In the genomic region with DNA sequence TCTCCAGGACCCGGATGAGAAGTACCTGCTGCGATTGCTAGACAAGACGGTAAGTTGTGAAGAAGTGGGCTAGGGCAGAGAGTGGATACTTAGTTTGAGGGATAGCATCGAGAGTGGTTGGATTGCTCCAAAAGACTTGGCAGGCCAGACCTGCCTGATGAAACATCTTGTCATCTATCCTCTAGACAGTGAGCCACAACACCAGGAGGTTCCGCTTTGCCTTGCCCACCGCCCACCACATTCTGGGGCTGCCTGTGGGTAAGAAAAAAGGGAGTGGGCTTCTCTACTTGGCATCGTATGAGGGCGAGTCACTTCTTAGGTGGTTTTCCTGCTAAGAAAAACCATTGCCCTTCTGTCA, we compare ENCODE assay signal across 8 mouse cellular contexts. TPM values are rescaled to one million over a fixed set of nuclear protein-coding genes. Genes with fewer than 3 reads are reported as not detected.
DNase-seq lines count a peak whose midpoint lies in the region; ATAC-seq and TF ChIP-seq lines count a peak whose summit lies in the region.

No protein-coding gene starts in this region.

- no peak for DNase-seq in lung, postnatal 0 days (ENCODE audit: low spot score)
- DNase-seq in lung, postnatal 4 days, result no peak
- DNase-seq in embryonic facial prominence, embryonic 14.5 days (ENCODE audit: low spot score), result no peak
- no peak for DNase-seq in layer of hippocampus, adult 18-20 months (ENCODE audit: low spot score in 2 of 2)
- DNase-seq in urinary bladder, postnatal 10 days (ENCODE audit: low spot score), result no peak
- DNase-seq in spleen, postnatal 4 days (ENCODE audit: low spot score in 2 of 2), result no peak

- H3K9ac ChIP-seq in lung, postnatal 0 days (replicated peaks; ENCODE audit: low read depth), result peak overlapping the region; percentile 62
- H3K9ac ChIP-seq in embryonic facial prominence, embryonic 14.5 days (ENCODE audit: low read depth, low read length), result peak overlapping the region; percentile 78
- peak overlapping the region; percentile 81 for H3K9ac ChIP-seq in limb, embryonic 13.5 days

- H3K4me2 ChIP-seq in lung, postnatal 0 days (replicated peaks; ENCODE audit: low read depth, low read length), result peak overlapping the region; percentile 92
- peak overlapping the region; percentile 91 for H3K4me2 ChIP-seq in embryonic facial prominence, embryonic 14.5 days (ENCODE audit: low read depth, low read length)
- peak overlapping the region; percentile 78 for H3K4me2 ChIP-seq in limb, embryonic 13.5 days (replicated peaks)

- peak overlapping the region; percentile 70 for H3K4me3 ChIP-seq in lung, postnatal 0 days (ENCODE audit: low read depth, low read length)
- peak overlapping the region; percentile 81 for H3K4me3 ChIP-seq in embryonic facial prominence, embryonic 14.5 days (ENCODE audit: low read depth, low read length)
- H3K4me3 ChIP-seq in limb, embryonic 13.5 days, result peak overlapping the region; percentile 70
- H3K4me3 ChIP-seq in small intestine, adult 2 months (ENCODE audit: low read depth, low read length), result peak overlapping the region; percentile 87

- no peaks in the 10 kb centered on the region for H3K27me3 ChIP-seq in lung, postnatal 0 days (replicated peaks; ENCODE audit: insufficient read depth, low read length)
- H3K27me3 ChIP-seq in embryonic facial prominence, embryonic 14.5 days (replicated peaks; ENCODE audit: control insufficient read depth, insufficient read depth, low read length), result no peaks in the 10 kb centered on the region
- no peaks in the 10 kb centered on the region for H3K27me3 ChIP-seq in limb, embryonic 13.5 days
- H3K27me3 ChIP-seq in small intestine, adult 2 months (ENCODE audit: control insufficient read depth, insufficient read depth, low read length), result no peaks in the 10 kb centered on the region

- no peak for TF ChIP-seq EP300 in lung, postnatal 0 days (IDR thresholded peaks at IDR 0.05)

- TF ChIP-seq POLR2A in small intestine, adult 2 months (IDR thresholded peaks at IDR 0.05; ENCODE audit: low read depth, low read length), result no peak

- peaks cover 5% of the 10 kb centered on the region for H3K4me1 ChIP-seq in lung, postnatal 0 days (ENCODE audit: insufficient read depth, low read depth, low read length)
- peaks cover 8% of the 10 kb centered on the region; the same call in 1 of the 2 replicates for H3K4me1 ChIP-seq in embryonic facial prominence, embryonic 14.5 days (ENCODE audit: control insufficient read depth, insufficient read depth, low read length)
- H3K4me1 ChIP-seq in limb, embryonic 13.5 days, result peaks cover 10% of the 10 kb centered on the region
- H3K4me1 ChIP-seq in small intestine, adult 2 months (ENCODE audit: control insufficient read depth, insufficient read depth, insufficient read length, low read length), result peaks cover 3% of the 10 kb centered on the region; the same call in 1 of the 2 replicates

- H3K36me3 ChIP-seq in lung, postnatal 0 days (ENCODE audit: insufficient read depth, low read length), result no peaks in the 10 kb centered on the region
- H3K36me3 ChIP-seq in embryonic facial prominence, embryonic 14.5 days (ENCODE audit: control insufficient read depth, insufficient read depth, low read length), result peaks cover 35% of the 10 kb centered on the region
- H3K36me3 ChIP-seq in limb, embryonic 13.5 days, result peaks cover 37% of the 10 kb centered on the region
- peaks cover 4% of the 10 kb centered on the region; the same call in 1 of the 2 replicates for H3K36me3 ChIP-seq in small intestine, adult 2 months (ENCODE audit: control insufficient read depth, insufficient read depth, low read length)

- 19% methylated on average over 8 of the region's 8 CpGs for WGBS in lung, postnatal 0 days
- 27% methylated on average over 8 of the region's 8 CpGs for WGBS in embryonic facial prominence, embryonic 14.5 days
- 33% methylated on average over 8 of the region's 8 CpGs for WGBS in limb, embryonic 13.5 days
- WGBS in small intestine, adult 2 months, result 22% methylated on average over 8 of the region's 8 CpGs

- no peaks in the 10 kb centered on the region for H3K9me3 ChIP-seq in lung, postnatal 0 days (ENCODE audit: low read length)
- H3K9me3 ChIP-seq in embryonic facial prominence, embryonic 14.5 days (ENCODE audit: control insufficient read depth, low read length), result no peaks in the 10 kb centered on the region
- no peaks in the 10 kb centered on the region for H3K9me3 ChIP-seq in limb, embryonic 13.5 days

- ATAC-seq in lung, postnatal 0 days, result peak; percentile 14
- ATAC-seq in embryonic facial prominence, embryonic 14.5 days (ENCODE audit: low read depth), result 0 out of 2 replicates have a peak, but pooled peaks have one; percentile 3
- ATAC-seq in limb, embryonic 13.5 days (ENCODE audit: low FRiP score, low read depth), result no peak

- peak overlapping the region; percentile 57; the same call in 1 of the 2 replicates for H3K27ac ChIP-seq in lung, postnatal 0 days (ENCODE audit: low read length)
- H3K27ac ChIP-seq in embryonic facial prominence, embryonic 14.5 days (replicated peaks; ENCODE audit: low read depth, low read length), result peak overlapping the region; percentile 72
- H3K27ac ChIP-seq in limb, embryonic 13.5 days, result peak overlapping the region; percentile 56; the same call in 1 of the 2 replicates
- no peak overlapping the region for H3K27ac ChIP-seq in small intestine, adult 2 months (ENCODE audit: insufficient read depth, low read depth, low read length)

- TF ChIP-seq CTCF in lung, postnatal 0 days (IDR thresholded peaks at IDR 0.05), result no peak
- TF ChIP-seq CTCF in small intestine, adult 2 months (IDR thresholded peaks at IDR 0.05; ENCODE audit: extremely low read depth, insufficient read length, insufficient replicate concordance, low read depth, low read length), result no peak

RNA-seq across cellular contexts. Expression of gene Cyb5r1, which starts 1.0 kb away (rescaled TPM):
- 15.3 and 22.2 TPM in 2 replicates for polyA plus RNA-seq in lung, postnatal 0 days (2015; fragmentation: Nextera tagmentation; extraction: Ambion mirVana)
- polyA plus RNA-seq in embryonic facial prominence, embryonic 14.5 days (2014; fragmentation: Nextera tagmentation; extraction: Ambion mirVana), result 29.9 and 31.5 TPM in 2 replicates
- 41.9 and 43.1 TPM in 2 replicates for polyA plus RNA-seq in limb, embryonic 13.5 days (2015; fragmentation: Nextera tagmentation; extraction: Ambion mirVana)
- 11.8 and 17.8 TPM in 2 replicates for polyA plus RNA-seq in small intestine, adult 2 months (2012; rRNA removed)
- total RNA-seq in layer of hippocampus, adult 18-20 months (2021), result 10 to 100 TPM; 30.1 to 33.0 TPM

RNA-seq across cellular contexts. Expression of gene Adipor1, which starts 8.8 kb away (rescaled TPM):
- polyA plus RNA-seq in lung, postnatal 0 days (2015; fragmentation: Nextera tagmentation; extraction: Ambion mirVana), result 123 and 126 TPM in 2 replicates
- polyA plus RNA-seq in embryonic facial prominence, embryonic 14.5 days (2014; fragmentation: Nextera tagmentation; extraction: Ambion mirVana), result 97.2 and 102 TPM in 2 replicates
- polyA plus RNA-seq in limb, embryonic 13.5 days (2015; fragmentation: Nextera tagmentation; extraction: Ambion mirVana), result 86.3 and 89.6 TPM in 2 replicates
- polyA plus RNA-seq in small intestine, adult 2 months (2012; rRNA removed), result 59.6 and 97.7 TPM in 2 replicates
- 10 to 100 TPM; 58.0 to 60.7 TPM for total RNA-seq in layer of hippocampus, adult 18-20 months (2021)

RNA-seq across cellular contexts. Expression of gene 4933406M09Rik, which starts 20.7 kb away (rescaled TPM):
- 0.06 TPM in 1 of 2 replicates, not detected in the other for polyA plus RNA-seq in lung, postnatal 0 days (2015; fragmentation: Nextera tagmentation; extraction: Ambion mirVana)
- polyA plus RNA-seq in embryonic facial prominence, embryonic 14.5 days (2014; fragmentation: Nextera tagmentation; extraction: Ambion mirVana), result not detected in 2 replicates
- not detected in 2 replicates for polyA plus RNA-seq in limb, embryonic 13.5 days (2015; fragmentation: Nextera tagmentation; extraction: Ambion mirVana)
- not detected in 2 replicates for polyA plus RNA-seq in small intestine, adult 2 months (2012; rRNA removed)
- not detected for total RNA-seq in layer of hippocampus, adult 18-20 months (2021)

RNA-seq across cellular contexts. Expression of gene Tmem183a, which starts 44.6 kb away (rescaled TPM):
- polyA plus RNA-seq in lung, postnatal 0 days (2015; fragmentation: Nextera tagmentation; extraction: Ambion mirVana), result 42.9 and 44.8 TPM in 2 replicates
- polyA plus RNA-seq in embryonic facial prominence, embryonic 14.5 days (2014; fragmentation: Nextera tagmentation; extraction: Ambion mirVana), result 75.3 and 78.0 TPM in 2 replicates
- 81.0 and 90.9 TPM in 2 replicates for polyA plus RNA-seq in limb, embryonic 13.5 days (2015; fragmentation: Nextera tagmentation; extraction: Ambion mirVana)
- polyA plus RNA-seq in small intestine, adult 2 months (2012; rRNA removed), result 82.6 and 133 TPM in 2 replicates
- 10 to 100 TPM; 60.3 to 71.7 TPM for total RNA-seq in layer of hippocampus, adult 18-20 months (2021)

RNA-seq across cellular contexts. Expression of gene Klhl12, which starts 48.9 kb away (rescaled TPM):
- polyA plus RNA-seq in lung, postnatal 0 days (2015; fragmentation: Nextera tagmentation; extraction: Ambion mirVana), result 11.3 and 12.8 TPM in 2 replicates
- 24.6 and 24.7 TPM in 2 replicates for polyA plus RNA-seq in embryonic facial prominence, embryonic 14.5 days (2014; fragmentation: Nextera tagmentation; extraction: Ambion mirVana)
- 29.4 and 29.9 TPM in 2 replicates for polyA plus RNA-seq in limb, embryonic 13.5 days (2015; fragmentation: Nextera tagmentation; extraction: Ambion mirVana)
- 1.2 and 2.3 TPM in 2 replicates for polyA plus RNA-seq in small intestine, adult 2 months (2012; rRNA removed)
- total RNA-seq in layer of hippocampus, adult 18-20 months (2021), result 10 to 100 TPM; 40.7 to 44.8 TPM
